Mouse (Mus musculus): ENCODE measurements at regions not wholly inside any gene's neighbourhood (a gene's known extent, or its start where the extent isn't known, plus 50 kb on each side); places are given as distances from the start of the nearest gene placed in this dataset.

DNA sequence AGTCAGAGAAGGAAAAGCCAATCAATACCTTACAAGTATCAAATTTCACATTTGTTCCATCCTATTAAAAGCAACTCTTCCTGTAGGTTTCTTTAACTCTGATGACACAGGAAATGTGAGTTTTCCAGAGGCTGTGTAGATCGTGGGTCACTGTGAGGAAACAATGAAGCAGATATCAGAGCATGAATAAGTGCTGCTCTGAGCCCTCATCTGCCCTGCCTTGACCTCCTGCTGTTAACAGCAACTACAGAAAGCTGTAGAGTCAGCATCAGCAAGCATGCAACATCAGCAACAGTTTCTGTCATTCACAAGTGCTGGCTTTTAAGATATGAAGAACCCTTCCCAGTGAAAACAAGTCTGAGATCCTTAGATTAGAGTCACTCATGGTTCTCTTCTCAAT is 176.2 kb upstream of the A1bg start:
- Histone ChIP-seq H3K4me3 (no peak overlapping the region), H3K4me1 (replicated peaks) (no peaks in the 10 kb centered on the region), H3K36me3 (no peaks in the 10 kb centered on the region), H3K4me2 (no peak overlapping the region), H3K27me3 (replicated peaks) (no peaks in the 10 kb centered on the region), H3K9me3 (replicated peaks) (no peaks in the 10 kb centered on the region), H3K9ac (no peak overlapping the region), H3K27ac (ENCODE audit: poor library complexity, severe bottlenecking) (no peak overlapping the region)
- 15% methylated on average over 1 of the region's 1 CpGs for WGBS
- no peak for ATAC-seq (ENCODE audit: insufficient number of reproducible peaks, low FRiP score)

GRCm38 (mm10) chr15:61098519-61098918 is 175.7 kb upstream of the A1bg start:
- H3K4me2 ChIP-seq: no peak overlapping the region
- H3K9ac ChIP-seq: no peak overlapping the region
- no peak overlapping the region for H3K4me3 ChIP-seq
- no peaks in the 10 kb centered on the region for H3K9me3 ChIP-seq (replicated peaks)
- H3K27me3 ChIP-seq (replicated peaks): no peaks in the 10 kb centered on the region
- H3K4me1 ChIP-seq (replicated peaks): no peaks in the 10 kb centered on the region
- ATAC-seq (ENCODE audit: insufficient number of reproducible peaks, low FRiP score): no peak
- H3K27ac ChIP-seq (ENCODE audit: poor library complexity, severe bottlenecking): no peak overlapping the region
- no peaks in the 10 kb centered on the region for H3K36me3 ChIP-seq

GRCm38 (mm10) chr15:61096021-61096781 is 173.4 kb upstream of the A1bg start:
- Histone ChIP-seq H3K4me2 (no peak overlapping the region), H3K27me3 (replicated peaks) (no peaks in the 10 kb centered on the region), H3K4me1 (replicated peaks) (no peaks in the 10 kb centered on the region), H3K36me3 (no peaks in the 10 kb centered on the region), H3K27ac (ENCODE audit: poor library complexity, severe bottlenecking) (no peak overlapping the region), H3K4me3 (no peak overlapping the region), H3K9me3 (replicated peaks) (no peaks in the 10 kb centered on the region), H3K9ac (no peak overlapping the region)
- WGBS: 66% methylated on average over 3 of the region's 3 CpGs
- no peak for ATAC-seq (ENCODE audit: insufficient number of reproducible peaks, low FRiP score)

- no peak for ATAC-seq (ENCODE audit: insufficient number of reproducible peaks, low FRiP score)
- H3K4me3 ChIP-seq: no peak overlapping the region
- no peaks in the 10 kb centered on the region for H3K4me1 ChIP-seq (replicated peaks)
- no peak overlapping the region for H3K27ac ChIP-seq (ENCODE audit: poor library complexity, severe bottlenecking)
- no peak overlapping the region for H3K9ac ChIP-seq
- H3K9me3 ChIP-seq (replicated peaks): no peaks in the 10 kb centered on the region
- no peak overlapping the region for H3K4me2 ChIP-seq
- 70% methylated on average over 7 of the region's 7 CpGs for WGBS
- H3K27me3 ChIP-seq (replicated peaks): no peaks in the 10 kb centered on the region
- no peaks in the 10 kb centered on the region for H3K36me3 ChIP-seq
Observed at GRCm38 (mm10) chr15:61055017-61055609, 132.3 kb upstream of the A1bg start.

DNA sequence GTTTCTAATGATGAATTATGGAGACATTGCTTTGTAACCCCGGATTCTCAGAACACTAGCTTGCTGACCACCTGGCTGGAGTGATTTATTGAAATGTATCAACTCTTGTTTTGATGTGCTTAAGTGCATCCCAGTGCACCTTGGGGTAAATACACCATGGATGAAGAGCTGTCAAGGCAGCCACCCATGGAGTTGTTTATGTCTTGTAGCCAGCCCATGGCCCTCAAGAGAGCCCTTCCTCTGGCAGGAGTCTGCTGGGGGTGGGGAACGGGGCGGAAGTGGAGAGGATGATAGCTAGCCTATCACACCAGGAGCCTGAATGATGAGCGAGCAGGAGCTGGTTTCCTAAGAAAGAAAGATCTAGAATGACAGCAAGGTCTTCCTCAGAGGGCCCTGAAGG is 128.6 kb upstream of the A1bg start:
- WGBS: 67% methylated on average over 4 of the region's 4 CpGs
- H3K4me2 ChIP-seq: no peak overlapping the region
- no peak overlapping the region for H3K9ac ChIP-seq
- no peak overlapping the region for H3K27ac ChIP-seq (ENCODE audit: poor library complexity, severe bottlenecking)
- H3K27me3 ChIP-seq (replicated peaks): no peaks in the 10 kb centered on the region
- no peak for ATAC-seq (ENCODE audit: insufficient number of reproducible peaks, low FRiP score)
- H3K4me1 ChIP-seq (replicated peaks): no peaks in the 10 kb centered on the region
- no peaks in the 10 kb centered on the region for H3K9me3 ChIP-seq (replicated peaks)
- H3K36me3 ChIP-seq: no peaks in the 10 kb centered on the region
- H3K4me3 ChIP-seq: no peak overlapping the region

- ATAC-seq (ENCODE audit: insufficient number of reproducible peaks, low FRiP score): no peak
- Histone ChIP-seq H3K9me3 (replicated peaks) (no peaks in the 10 kb centered on the region), H3K27ac (ENCODE audit: poor library complexity, severe bottlenecking) (no peak overlapping the region), H3K4me1 (replicated peaks) (no peaks in the 10 kb centered on the region), H3K4me2 (no peak overlapping the region), H3K4me3 (no peak overlapping the region), H3K36me3 (no peaks in the 10 kb centered on the region), H3K27me3 (replicated peaks) (no peaks in the 10 kb centered on the region), H3K9ac (no peak overlapping the region)
- WGBS: 87% methylated on average over 3 of the region's 3 CpGs
Observed at GRCm38 (mm10) chr15:61009509-61009908, 86.7 kb upstream of the A1bg start.

DNA sequence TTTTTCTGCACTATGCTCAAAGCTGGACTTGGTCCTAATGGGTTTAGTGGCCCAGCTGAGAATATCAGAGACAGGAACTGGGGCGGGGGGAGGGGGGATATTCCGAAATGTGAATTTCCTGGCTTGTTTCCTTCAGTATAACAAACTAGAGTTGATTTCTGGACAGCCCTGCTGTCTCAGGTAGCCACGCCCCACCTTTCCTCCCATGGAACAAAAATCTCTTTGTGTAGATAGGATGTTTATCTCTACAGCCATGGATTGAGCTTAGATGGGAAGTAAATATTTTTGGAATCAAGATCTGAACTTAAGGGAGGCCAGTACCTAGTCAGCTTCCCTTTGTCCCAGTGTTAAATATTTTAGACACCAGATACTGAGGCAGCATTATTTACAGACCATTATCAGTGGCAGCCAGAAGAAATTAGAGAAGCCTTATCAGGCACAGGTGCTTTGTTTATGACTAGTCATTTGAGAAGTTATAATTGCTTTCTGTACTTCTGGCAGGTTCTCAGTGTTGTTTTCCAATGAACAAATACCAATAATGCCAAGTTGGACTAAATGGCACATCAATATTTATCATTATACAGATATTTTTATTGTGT is 84.7 kb upstream of the A1bg start:
- 57% methylated on average over 3 of the region's 3 CpGs for WGBS
- H3K4me3 ChIP-seq: no peak overlapping the region
- H3K27me3 ChIP-seq (replicated peaks): no peaks in the 10 kb centered on the region
- no peak overlapping the region for H3K27ac ChIP-seq (ENCODE audit: poor library complexity, severe bottlenecking)
- H3K36me3 ChIP-seq: no peaks in the 10 kb centered on the region
- H3K9me3 ChIP-seq (replicated peaks): no peaks in the 10 kb centered on the region
- ATAC-seq (ENCODE audit: insufficient number of reproducible peaks, low FRiP score): no peak
- H3K4me2 ChIP-seq: no peak overlapping the region
- no peak overlapping the region for H3K9ac ChIP-seq
- no peaks in the 10 kb centered on the region for H3K4me1 ChIP-seq (replicated peaks)

DNA sequence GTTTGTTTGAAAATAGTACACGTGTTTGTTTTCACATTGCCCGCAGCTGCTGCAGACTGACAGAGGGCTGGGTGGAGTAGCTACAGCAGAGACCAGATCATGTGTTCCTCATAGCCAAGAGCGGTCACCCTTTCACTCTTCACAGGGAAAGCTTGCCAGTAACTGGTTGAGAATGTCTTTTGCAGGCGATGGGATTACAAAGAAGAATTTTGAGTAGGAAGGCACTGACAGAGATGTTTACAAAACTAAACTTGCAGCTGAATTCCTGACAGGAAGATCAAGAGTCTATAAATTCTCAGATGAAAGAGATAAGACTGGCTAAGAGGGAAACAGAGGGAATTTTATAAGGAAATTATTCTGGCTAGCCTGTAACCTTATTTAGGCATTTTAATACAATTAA is 83.8 kb upstream of the A1bg start:
- Histone ChIP-seq H3K4me3 (no peak overlapping the region), H3K4me2 (no peak overlapping the region), H3K36me3 (no peaks in the 10 kb centered on the region), H3K4me1 (replicated peaks) (no peaks in the 10 kb centered on the region), H3K27ac (ENCODE audit: poor library complexity, severe bottlenecking) (no peak overlapping the region), H3K9ac (no peak overlapping the region), H3K9me3 (replicated peaks) (no peaks in the 10 kb centered on the region), H3K27me3 (replicated peaks) (no peaks in the 10 kb centered on the region)
- ATAC-seq (ENCODE audit: insufficient number of reproducible peaks, low FRiP score): no peak
- WGBS: 72% methylated on average over 4 of the region's 4 CpGs

DNA sequence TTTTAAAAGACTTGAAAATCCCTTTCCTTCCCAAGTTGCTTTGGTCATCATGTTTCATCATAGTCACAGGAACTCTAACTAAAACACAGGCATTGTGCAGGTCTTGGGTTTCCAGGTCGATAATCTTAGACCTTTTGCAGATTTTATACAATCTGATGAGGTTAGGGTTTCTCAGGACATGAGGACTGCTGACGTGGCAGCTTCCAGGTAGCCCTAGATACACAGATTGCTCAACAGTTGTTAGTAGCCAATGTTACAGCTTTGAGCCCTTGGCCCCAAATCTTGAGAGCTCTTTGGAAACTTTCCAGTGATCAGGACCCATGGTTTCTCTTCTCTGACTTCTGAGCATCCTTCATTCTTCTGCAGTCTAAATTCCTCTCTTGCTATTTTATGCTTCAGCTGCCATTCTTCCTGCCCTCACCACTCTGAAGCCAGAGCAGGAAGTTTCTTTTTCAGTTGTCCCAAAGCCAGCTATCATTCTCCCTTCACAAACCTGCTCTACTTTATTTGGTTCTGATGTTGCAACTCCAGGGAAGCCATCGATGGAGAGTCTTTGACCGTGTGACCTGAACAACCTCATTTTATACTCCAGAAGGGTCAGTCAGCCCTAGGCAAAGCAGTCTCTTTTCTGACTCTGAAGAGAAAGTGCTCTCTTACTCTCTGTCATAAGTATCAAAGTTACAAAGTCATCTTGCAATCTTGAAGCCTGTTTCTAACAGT is 71.3 kb upstream of the A1bg start:
- H3K9ac ChIP-seq: no peak overlapping the region
- no peak for ATAC-seq (ENCODE audit: insufficient number of reproducible peaks, low FRiP score)
- WGBS: 73% methylated on average over 4 of the region's 4 CpGs

GRCm38 (mm10) chr15:60993394-60993793 is 70.6 kb upstream of the A1bg start:
- H3K27me3 ChIP-seq (replicated peaks): no peaks in the 10 kb centered on the region
- no peak for ATAC-seq (ENCODE audit: insufficient number of reproducible peaks, low FRiP score)
- H3K36me3 ChIP-seq: no peaks in the 10 kb centered on the region
- H3K9ac ChIP-seq: no peak overlapping the region
- H3K27ac ChIP-seq (ENCODE audit: poor library complexity, severe bottlenecking): no peak overlapping the region
- H3K4me3 ChIP-seq: no peak overlapping the region
- 82% methylated on average over 2 of the region's 2 CpGs for WGBS
- no peaks in the 10 kb centered on the region for H3K9me3 ChIP-seq (replicated peaks)
- no peaks in the 10 kb centered on the region for H3K4me1 ChIP-seq (replicated peaks)
- H3K4me2 ChIP-seq: no peak overlapping the region

More for the DNA sequence above, 71.3 kb upstream of the A1bg start:
- H3K36me3 ChIP-seq: no peaks in the 10 kb centered on the region
- no peaks in the 10 kb centered on the region for H3K9me3 ChIP-seq (replicated peaks)
- no peak overlapping the region for H3K27ac ChIP-seq (ENCODE audit: poor library complexity, severe bottlenecking)
- no peak overlapping the region for H3K4me3 ChIP-seq
- no peaks in the 10 kb centered on the region for H3K4me1 ChIP-seq (replicated peaks)
- no peaks in the 10 kb centered on the region for H3K27me3 ChIP-seq (replicated peaks)
- no peak overlapping the region for H3K4me2 ChIP-seq

DNA sequence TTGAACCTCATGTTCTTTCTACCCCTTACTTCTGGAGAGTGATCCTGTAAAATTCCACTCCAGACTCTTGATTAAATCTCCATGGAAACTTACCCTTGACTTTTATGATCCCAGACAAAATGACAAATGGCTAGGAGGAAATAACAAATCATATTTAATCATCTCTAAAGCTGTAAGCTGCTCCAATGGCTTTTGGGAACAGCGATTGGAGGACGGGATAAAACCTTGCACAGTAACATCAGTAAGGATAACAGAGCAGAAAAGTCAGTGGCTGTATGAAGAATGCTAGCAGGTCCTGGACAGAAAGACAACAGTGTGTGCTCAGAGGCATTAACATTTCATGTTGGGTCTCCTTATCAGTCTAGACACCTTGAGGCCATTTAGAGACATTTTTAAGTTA is 59.8 kb upstream of the A1bg start:
- H3K36me3 ChIP-seq: no peaks in the 10 kb centered on the region
- 68% methylated on average over 2 of the region's 2 CpGs for WGBS
- no peak overlapping the region for H3K4me3 ChIP-seq
- ATAC-seq (ENCODE audit: insufficient number of reproducible peaks, low FRiP score): no peak
- H3K9me3 ChIP-seq (replicated peaks): no peaks in the 10 kb centered on the region
- H3K4me2 ChIP-seq: no peak overlapping the region
- no peaks in the 10 kb centered on the region for H3K4me1 ChIP-seq (replicated peaks)
- no peak overlapping the region for H3K27ac ChIP-seq (ENCODE audit: poor library complexity, severe bottlenecking)
- no peak overlapping the region for H3K9ac ChIP-seq
- no peaks in the 10 kb centered on the region for H3K27me3 ChIP-seq (replicated peaks)
